Mouse (Mus musculus) megakaryocyte, embryonic 14.5 days (primary cell): ENCODE results near the gene Upf1.

ENCODE experiments used
- FLI1 ChIP-seq: IDR thresholded peaks from 2 replicates; pipeline ENCODE4 v1.6.1; 2012; ENCODE audit warnings: low read length, inconsistent platforms, mixed read lengths
- GATA1 ChIP-seq: IDR thresholded peaks from 3 replicates; pipeline ENCODE4 v1.6.1; 2012; ENCODE audit warnings: mixed read lengths, low read length, inconsistent platforms, borderline replicate concordance

DNA sequence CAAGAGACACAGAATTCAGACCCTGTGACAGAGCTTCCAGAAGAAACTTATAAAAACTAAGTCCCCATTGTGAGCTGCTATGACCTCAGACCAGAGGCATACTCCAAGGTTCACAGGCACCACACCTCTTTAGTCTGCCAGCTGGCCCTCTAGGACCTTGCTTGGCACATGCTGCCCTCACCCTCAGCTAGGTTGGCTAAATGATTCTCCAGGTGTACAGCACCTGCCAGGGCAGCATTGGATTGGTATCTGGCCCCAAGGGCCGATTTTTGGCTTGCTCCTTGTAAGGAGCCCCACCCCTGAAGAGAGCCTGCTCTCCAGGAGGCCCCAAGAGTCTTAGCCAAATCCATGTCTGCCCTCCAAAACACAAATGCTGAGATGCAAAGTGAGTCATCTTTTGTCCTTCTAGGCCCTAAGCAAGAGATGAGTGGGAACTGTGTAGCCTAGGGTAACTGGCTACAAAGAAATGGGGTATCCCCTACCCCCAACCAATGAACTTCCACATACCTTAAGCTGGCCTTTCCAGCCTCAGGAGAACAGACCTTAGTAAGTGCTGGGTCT, 5.1 kb downstream of the Upf1 start:
- TF ChIP-seq GATA1 (no peak), FLI1 (no peak)
